Mouse (Mus musculus): ENCODE data around the gene Prrx2.

DNA sequence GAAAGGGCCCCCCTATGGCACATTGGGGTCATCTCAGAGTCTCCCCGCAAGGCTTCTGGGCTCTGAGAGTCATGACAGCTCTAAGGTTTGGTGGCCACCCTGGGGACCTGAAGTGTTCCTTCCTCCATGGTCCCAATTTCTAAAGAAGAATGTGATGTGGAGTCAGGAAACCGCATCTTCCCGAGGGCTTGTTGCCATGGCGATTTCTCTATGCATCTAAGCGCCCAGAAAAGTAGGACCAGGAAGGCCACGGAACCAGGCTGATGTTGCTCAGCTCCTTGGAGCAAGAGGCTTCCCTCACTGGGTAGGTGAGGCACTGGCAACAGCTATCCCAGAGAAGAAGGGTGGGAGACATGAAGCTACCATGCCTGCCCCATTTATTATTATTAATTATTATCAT, 22.3 kb downstream of the Prrx2 start:
- TF ChIP-seq POLR2A (IDR thresholded peaks at IDR 0.05; ENCODE audit: low read depth, low read length) (no peak), CTCF (IDR thresholded peaks at IDR 0.05; ENCODE audit: extremely low read depth, insufficient read length, insufficient replicate concordance, low read depth, low read length) (no peak)

All from small intestine, adult 2 months (tissue).